In genomic region chr12:98577861-98578360, GRCm38 (mm10) we compare ENCODE assay signal across 9 mouse cellular contexts. TPM values are rescaled to one million over a fixed set of nuclear protein-coding genes. Genes with fewer than 3 reads are reported as not detected.
DNase-seq lines count a peak whose midpoint lies in the region; ATAC-seq and TF ChIP-seq lines count a peak whose summit lies in the region.
"Had no signal": no experiment of that assay in that cellular context is flagged by ENCODE, and none has a peak within 500 bp of the region (broad histone marks: within the 10 kb centered on the region; RNA-seq: fewer than 3 reads in every experiment).

Kcnk10 (minus strand) TSS chr12:98578310.

- no peak for ATAC-seq in kidney, postnatal 0 days (replicated peaks; ENCODE audit: low FRiP score, low read depth)
- ATAC-seq in hindbrain, embryonic 12.5 days (ENCODE audit: low FRiP score), result no peak
- ATAC-seq in stomach, embryonic 16.5 days (ENCODE audit: insufficient read depth, low FRiP score), result no peak

- H3K4me2 ChIP-seq in kidney, postnatal 0 days (ENCODE audit: low read length), result peak within 1 kb of the TSS; percentile 48
- peak within 1 kb of the TSS; percentile 79 for H3K4me2 ChIP-seq in hindbrain, embryonic 12.5 days (replicated peaks)
- H3K4me2 ChIP-seq in stomach, embryonic 16.5 days (ENCODE audit: low read depth, low read length), result peak within 1 kb of the TSS; percentile 22; the same call in 1 of the 2 replicates

- H3K4me1 ChIP-seq in kidney, postnatal 0 days (replicated peaks; ENCODE audit: insufficient read depth, low read length), result no peaks in the 10 kb centered on the region
- peaks cover 0 to 2% of the 10 kb centered on the region in 2 experiments; a peak in 2 of 4 replicates for H3K4me1 ChIP-seq in ES-E14 (ENCODE audit: control insufficient read depth in 2 of 2, insufficient read depth in 2 of 2, low read length in 2 of 2, poor library complexity in 1 of 2)
- H3K4me1 ChIP-seq in hindbrain, embryonic 12.5 days, result peaks cover 27% of the 10 kb centered on the region
- peaks cover 8% of the 10 kb centered on the region; the same call in 1 of the 2 replicates for H3K4me1 ChIP-seq in stomach, embryonic 16.5 days (ENCODE audit: control insufficient read depth, insufficient read depth, low read length)

- H3K27me3 ChIP-seq in kidney, postnatal 0 days (ENCODE audit: insufficient read depth, low read length), result peaks cover 15% of the 10 kb centered on the region
- H3K27me3 ChIP-seq in hindbrain, embryonic 12.5 days, result peaks cover 20% of the 10 kb centered on the region
- peaks cover 51% of the 10 kb centered on the region for H3K27me3 ChIP-seq in stomach, embryonic 16.5 days (ENCODE audit: control insufficient read depth, insufficient read depth, low read length)

- TF ChIP-seq CTCF in kidney, postnatal 0 days (IDR thresholded peaks at IDR 0.05; ENCODE audit: low read depth), result no peak

- peak; percentile 17 for DNase-seq in kidney, postnatal 0 days (ENCODE audit: low spot score)
- no peak for DNase-seq in kidney, adult 11 months
- DNase-seq in ES-E14 (ENCODE audit: low read depth, low spot score), result no peak
- DNase-seq in embryo, embryonic 10 days (ENCODE audit: low spot score), result peak; percentile 66
- DNase-seq in mesoderm, embryonic 11.5 days (ENCODE audit: low read depth, low spot score), result peak; percentile 33
- no peak for DNase-seq in kidney, adult 8-10 months

- H3K9me3 ChIP-seq in kidney, postnatal 0 days (replicated peaks; ENCODE audit: low read length), result no peaks in the 10 kb centered on the region
- H3K9me3 ChIP-seq in ES-E14 (ENCODE audit: control insufficient read depth, insufficient read depth, low read depth, low read length), result no peaks in the 10 kb centered on the region
- H3K9me3 ChIP-seq in hindbrain, embryonic 12.5 days (replicated peaks), result no peaks in the 10 kb centered on the region
- no peaks in the 10 kb centered on the region for H3K9me3 ChIP-seq in stomach, embryonic 16.5 days (replicated peaks; ENCODE audit: control insufficient read depth, low read length)

- no peak within 1 kb of the TSS for H3K9ac ChIP-seq in kidney, postnatal 0 days (ENCODE audit: low read depth, low read length)
- H3K9ac ChIP-seq in ES-E14 (ENCODE audit: insufficient read depth, low read depth, low read length, poor library complexity, severe bottlenecking), result no peak within 1 kb of the TSS
- H3K9ac ChIP-seq in hindbrain, embryonic 12.5 days, result peak within 1 kb of the TSS; percentile 67
- H3K9ac ChIP-seq in stomach, embryonic 16.5 days (ENCODE audit: low read length), result no peak within 1 kb of the TSS

- H3K36me3 ChIP-seq in kidney, postnatal 0 days (ENCODE audit: insufficient read depth, low read length), result no peaks in the 10 kb centered on the region
- H3K36me3 ChIP-seq in ES-E14 (ENCODE audit: control insufficient read depth, insufficient read depth, low read length, poor library complexity, severe bottlenecking), result no peaks in the 10 kb centered on the region
- H3K36me3 ChIP-seq in hindbrain, embryonic 12.5 days, result no peaks in the 10 kb centered on the region
- H3K36me3 ChIP-seq in stomach, embryonic 16.5 days (ENCODE audit: control insufficient read depth, insufficient read depth, low read length), result no peaks in the 10 kb centered on the region

- H3K27ac ChIP-seq in kidney, postnatal 0 days, result no peak within 1 kb of the TSS
- H3K27ac ChIP-seq in ES-E14 (ENCODE audit: insufficient read depth, low read depth, low read length, poor library complexity, severe bottlenecking), result no peak within 1 kb of the TSS
- peak within 1 kb of the TSS; percentile 55 for H3K27ac ChIP-seq in hindbrain, embryonic 12.5 days
- no peak within 1 kb of the TSS for H3K27ac ChIP-seq in stomach, embryonic 16.5 days (ENCODE audit: low read length)

- H3K4me3 ChIP-seq in kidney, postnatal 0 days (replicated peaks; ENCODE audit: low read depth, low read length), result 0 out of 2 replicates have a peak within 1 kb of the TSS, but pooled peaks have one; percentile 18
- peak within 1 kb of the TSS; percentile 29 to 51; a peak in 3 of 4 replicates for H3K4me3 ChIP-seq in ES-E14 (ENCODE audit: insufficient read depth in 1 of 2, low read depth in 1 of 2, low read length in 2 of 2, poor library complexity in 1 of 2, severe bottlenecking in 1 of 2)
- H3K4me3 ChIP-seq in hindbrain, embryonic 12.5 days, result peak within 1 kb of the TSS; percentile 44
- peak within 1 kb of the TSS; percentile 7; the same call in 1 of the 2 replicates for H3K4me3 ChIP-seq in stomach, embryonic 16.5 days (replicated peaks; ENCODE audit: low read length)
- H3K4me3 ChIP-seq: megakaryocyte, embryonic 14.5 days had no signal

- in situ Hi-C loops in ES-E14 (cut with MboI; ENCODE audit: low sequenced_read_pairs in 2 of 2, unreplicated experiment in 2 of 2), result no loop called here

- WGBS in kidney, postnatal 0 days, result under 1% methylated on average over 22 of the region's 22 CpGs
- WGBS in hindbrain, embryonic 12.5 days, result under 1% methylated on average over 22 of the region's 22 CpGs
- WGBS in stomach, embryonic 16.5 days, result 1% methylated on average over 22 of the region's 22 CpGs

TF ChIP-seq in ES-E14, 5 proteins besides CTCF, POLR2A, EP300 and RAD21:
- TF ChIP-seq ZNF384 (IDR thresholded peaks at IDR 0.05; ENCODE audit: low read depth, low read length) (no peak), MAFK (IDR thresholded peaks at IDR 0.05; ENCODE audit: insufficient read depth, low read depth, low read length) (no peak), CHD2 (IDR thresholded peaks at IDR 0.05; ENCODE audit: low read depth, low read length) (no peak), HCFC1 (IDR thresholded peaks at IDR 0.05; ENCODE audit: borderline replicate concordance, insufficient read depth, low read length) (no peak), ZC3H11A (IDR thresholded peaks at IDR 0.05; ENCODE audit: borderline replicate concordance, low read depth, low read length) (no peak)
TF ChIP-seq in ES-E14: peak in this region for 0.

RNA-seq across cellular contexts. Expression of gene Kcnk10, which starts in this region (rescaled TPM):
- polyA plus RNA-seq in kidney, postnatal 0 days (2015; fragmentation: Nextera tagmentation; extraction: Ambion mirVana), result 0.49 and 0.79 TPM in 2 replicates
- total RNA-seq in ES-E14 (2012; rRNA removed), result 0.09 TPM in 1 of 2 replicates, not detected in the other
- polyA plus RNA-seq in hindbrain, embryonic 12.5 days (2016; fragmentation: Nextera tagmentation; extraction: Ambion mirVana), result 32.1 and 35.1 TPM in 2 replicates
- 0.79 and 1.6 TPM in 2 replicates for polyA plus RNA-seq in stomach, embryonic 16.5 days (2015; fragmentation: Nextera tagmentation; extraction: Ambion mirVana)

Comparison
In these comparisons a context has a peak if more than half of its experiments do, and no peak if none do; other contexts are left out.
1. RNA of gene Kcnk10 (polyA plus RNA-seq): 32.1 to 35.1 TPM in hindbrain, embryonic 12.5 days; 0.79 to 1.6 TPM in stomach, embryonic 16.5 days and 0.49 to 0.79 TPM in kidney, postnatal 0 days; every median in the first group is over 10 times any median in the second.
2. Peak in DNase-seq, H3K4me3 ChIP-seq and H3K4me2 ChIP-seq in kidney, postnatal 0 days; RNA of the gene not detected or under 1 TPM.
3. DNase-seq: peak in embryo, embryonic 10 days (single experiment) and mesoderm, embryonic 11.5 days (single experiment); none in kidney, adult 11 months (single experiment), ES-E14 (single experiment) and kidney, adult 8-10 months (0 of 2).
4. H3K4me2 ChIP-seq: peak in every context shown above with its lines; median percentile 79 in hindbrain, embryonic 12.5 days; 48 in kidney, postnatal 0 days; 22 in stomach, embryonic 16.5 days.
5. Peak in every context shown above with its lines, with median percentiles within 50 percentile points of each other: H3K4me3 ChIP-seq.